Mouse (Mus musculus) cerebral cortex, adult 2 months (tissue): Measurements from ENCODE around the gene Sucla2.

Source experiments
- WGBS: fragments of 180-500 bp; shearing (Covaris S2); methylation state at CpG from one replicate; pipeline ENCODE4 v1.1.7; 2018; 5-methylcytosine and 5-hydroxymethylcytosine counted together

Sucla2 gene

GRCm38 (mm10) chr14:73620880-73621279, 95.8 kb downstream of the Sucla2 start:
- 50% methylated on average over 3 of the region's 3 CpGs for WGBS

DNA sequence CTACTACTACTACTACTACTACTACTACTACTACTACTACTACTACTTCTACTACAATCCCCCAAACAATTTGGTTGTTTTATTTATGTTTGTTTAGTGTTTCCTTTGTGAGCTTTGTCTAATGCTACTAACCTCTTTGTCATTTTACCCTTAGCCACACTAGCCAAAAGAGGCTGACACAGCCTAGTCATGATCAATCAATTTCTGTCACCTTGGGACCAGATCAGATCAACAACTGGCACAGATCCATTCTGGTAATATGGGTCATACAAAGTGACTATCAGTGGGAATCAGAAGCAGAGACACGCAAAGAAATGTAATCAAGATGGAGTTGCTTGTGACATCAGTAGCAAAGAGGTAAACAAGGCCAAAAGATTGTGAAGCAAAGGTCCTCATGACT, 97.9 kb downstream of the Sucla2 start:
- WGBS, result 90% methylated on average over 1 of the region's 1 CpGs

GRCm38 (mm10) chr14:73625469-73625868, 100.3 kb downstream of the Sucla2 start:
- WGBS, result 57% methylated on average over 3 of the region's 3 CpGs

DNA sequence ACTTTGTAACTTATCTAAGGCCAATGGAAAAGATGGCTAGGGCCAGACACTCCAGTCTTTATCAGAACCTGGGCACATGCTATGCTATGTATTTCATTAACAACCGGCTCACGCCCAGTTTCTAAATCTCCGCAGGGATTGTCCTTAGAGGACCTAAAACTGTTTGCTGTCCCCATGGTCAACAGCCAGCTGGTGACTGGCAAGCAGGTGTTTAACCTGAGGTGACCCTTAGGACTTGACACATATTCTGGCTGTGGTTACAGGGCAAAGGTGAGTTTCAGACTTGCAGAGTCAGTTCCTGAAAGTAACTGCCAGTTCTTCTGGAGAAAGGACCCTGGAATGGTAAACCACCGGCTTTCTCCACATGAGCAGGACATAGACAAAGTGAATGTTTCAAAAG, 106.4 kb downstream of the Sucla2 start:
- 86% methylated on average over 4 of the region's 4 CpGs for WGBS

- WGBS, result 29% methylated on average over 9 of the region's 9 CpGs
These were observed 107.6 kb downstream of the Sucla2 start for GRCm38 (mm10) chr14:73632648-73633263.

- WGBS, result 75% methylated on average over 3 of the region's 3 CpGs
These were observed 109.2 kb downstream of the Sucla2 start for GRCm38 (mm10) chr14:73634356-73634755.
